Mouse (Mus musculus): ENCODE measurements at regions not wholly inside any gene's neighbourhood (a gene's known extent, or its start where the extent isn't known, plus 50 kb on each side); places are given as distances from the start of the nearest gene placed in this dataset.

GRCm38 (mm10) chr15:4206371-4206770 is 168.9 kb upstream of the Plcxd3 start:
- no peak overlapping the region for H3K4me3 ChIP-seq (ENCODE audit: insufficient read depth, low read depth, low read length)
- H3K4me1 ChIP-seq (ENCODE audit: control insufficient read depth, insufficient read depth, low read length), result no peaks in the 10 kb centered on the region
- no peak overlapping the region for H3K27ac ChIP-seq (ENCODE audit: insufficient read depth, low read depth, low read length)
- TF ChIP-seq POLR2A (IDR thresholded peaks at IDR 0.05; ENCODE audit: low read depth, low read length) (no peak), CTCF (conservative IDR thresholded peaks at IDR 0.05; ENCODE audit: insufficient read depth, insufficient read length, low read depth, low read length) (no peak)
- no peak for DNase-seq
- WGBS, result 74% methylated on average over 4 of the region's 4 CpGs
- H3K36me3 ChIP-seq (ENCODE audit: control insufficient read depth, insufficient read depth, low read length), result no peaks in the 10 kb centered on the region
- H3K27me3 ChIP-seq (replicated peaks; ENCODE audit: control insufficient read depth, insufficient read depth, low read length), result no peaks in the 10 kb centered on the region

DNA sequence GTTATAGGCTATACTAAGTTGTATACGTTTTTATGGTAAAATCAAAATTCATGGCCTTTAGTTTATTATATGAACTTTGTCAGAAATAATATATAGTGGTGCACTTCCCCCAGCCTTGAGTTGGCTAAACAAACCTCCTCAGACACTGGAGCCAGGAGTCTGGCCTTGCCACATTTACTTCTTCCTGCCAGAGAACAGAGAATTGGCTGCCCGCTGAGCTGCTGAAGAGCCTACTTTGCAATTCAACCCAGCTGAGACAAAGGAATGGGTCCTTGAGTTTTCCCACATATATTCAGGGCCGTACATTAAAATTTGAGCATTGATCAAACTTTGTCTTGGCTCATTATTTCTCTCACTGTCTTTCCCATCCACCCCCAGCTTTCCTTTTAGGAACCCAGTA is 161.9 kb upstream of the Plcxd3 start:
- Histone ChIP-seq H3K27me3 (replicated peaks; ENCODE audit: control insufficient read depth, insufficient read depth, low read length) (no peaks in the 10 kb centered on the region), H3K4me1 (ENCODE audit: control insufficient read depth, insufficient read depth, low read length) (no peaks in the 10 kb centered on the region), H3K36me3 (ENCODE audit: control insufficient read depth, insufficient read depth, low read length) (no peaks in the 10 kb centered on the region), H3K27ac (ENCODE audit: insufficient read depth, low read depth, low read length) (no peak overlapping the region), H3K4me3 (ENCODE audit: insufficient read depth, low read depth, low read length) (no peak overlapping the region)
- no peak for DNase-seq
- TF ChIP-seq CTCF (conservative IDR thresholded peaks at IDR 0.05; ENCODE audit: insufficient read depth, insufficient read length, low read depth, low read length) (no peak), POLR2A (IDR thresholded peaks at IDR 0.05; ENCODE audit: low read depth, low read length) (no peak)
- 76% methylated on average over 3 of the region's 3 CpGs for WGBS

GRCm38 (mm10) chr15:4219102-4219501 is 156.2 kb upstream of the Plcxd3 start:
- Histone ChIP-seq H3K4me1 (ENCODE audit: control insufficient read depth, insufficient read depth, low read length) (no peaks in the 10 kb centered on the region), H3K36me3 (ENCODE audit: control insufficient read depth, insufficient read depth, low read length) (no peaks in the 10 kb centered on the region), H3K27me3 (replicated peaks; ENCODE audit: control insufficient read depth, insufficient read depth, low read length) (no peaks in the 10 kb centered on the region; the same call in 1 of the 2 replicates), H3K27ac (ENCODE audit: insufficient read depth, low read depth, low read length) (no peak overlapping the region), H3K4me3 (ENCODE audit: insufficient read depth, low read depth, low read length) (no peak overlapping the region)
- DNase-seq, result no peak
- 95% methylated on average over 4 of the region's 4 CpGs for WGBS
- no peak for TF ChIP-seq CTCF (conservative IDR thresholded peaks at IDR 0.05; ENCODE audit: insufficient read depth, insufficient read length, low read depth, low read length)
- TF ChIP-seq POLR2A (IDR thresholded peaks at IDR 0.05; ENCODE audit: low read depth, low read length), result no peak

GRCm38 (mm10) chr15:4228055-4228454 is 147.2 kb upstream of the Plcxd3 start:
- Histone ChIP-seq H3K4me3 (ENCODE audit: insufficient read depth, low read depth, low read length) (no peak overlapping the region), H3K27me3 (replicated peaks; ENCODE audit: control insufficient read depth, insufficient read depth, low read length) (no peaks in the 10 kb centered on the region), H3K27ac (ENCODE audit: insufficient read depth, low read depth, low read length) (no peak overlapping the region), H3K36me3 (ENCODE audit: control insufficient read depth, insufficient read depth, low read length) (no peaks in the 10 kb centered on the region), H3K4me1 (ENCODE audit: control insufficient read depth, insufficient read depth, low read length) (no peaks in the 10 kb centered on the region)
- TF ChIP-seq POLR2A (IDR thresholded peaks at IDR 0.05; ENCODE audit: low read depth, low read length), result no peak
- TF ChIP-seq CTCF (conservative IDR thresholded peaks at IDR 0.05; ENCODE audit: insufficient read depth, insufficient read length, low read depth, low read length), result no peak
- 14% methylated on average over 6 of the region's 6 CpGs for WGBS
- DNase-seq, result no peak

DNA sequence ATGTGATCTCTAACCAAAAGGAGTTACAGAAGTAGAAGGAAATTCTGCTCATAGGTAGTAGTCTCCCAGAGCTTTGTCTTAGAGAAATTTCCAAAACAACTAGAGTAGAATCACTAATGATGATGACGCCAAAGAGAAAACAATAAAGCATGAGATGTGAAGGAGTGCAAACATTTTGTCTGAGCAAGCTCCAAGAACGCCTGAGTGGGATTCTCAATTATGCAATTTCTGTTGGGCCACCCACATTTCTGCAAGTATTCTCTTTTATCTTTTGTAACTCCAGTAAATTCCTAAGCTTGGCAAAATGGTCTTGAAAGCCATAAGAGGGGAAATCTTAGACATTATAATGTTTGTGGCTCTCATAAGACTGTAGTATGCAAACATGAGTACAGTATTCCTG is 134.6 kb upstream of the Plcxd3 start:
- 71% methylated on average over 2 of the region's 2 CpGs for WGBS
- DNase-seq, result no peak
- H3K4me3 ChIP-seq (ENCODE audit: insufficient read depth, low read depth, low read length), result no peak overlapping the region
- no peaks in the 10 kb centered on the region for H3K27me3 ChIP-seq (replicated peaks; ENCODE audit: control insufficient read depth, insufficient read depth, low read length)
- no peaks in the 10 kb centered on the region for H3K4me1 ChIP-seq (ENCODE audit: control insufficient read depth, insufficient read depth, low read length)
- no peaks in the 10 kb centered on the region for H3K36me3 ChIP-seq (ENCODE audit: control insufficient read depth, insufficient read depth, low read length)
- no peak overlapping the region for H3K27ac ChIP-seq (ENCODE audit: insufficient read depth, low read depth, low read length)
- TF ChIP-seq CTCF (conservative IDR thresholded peaks at IDR 0.05; ENCODE audit: insufficient read depth, insufficient read length, low read depth, low read length) (no peak), POLR2A (IDR thresholded peaks at IDR 0.05; ENCODE audit: low read depth, low read length) (no peak)

DNA sequence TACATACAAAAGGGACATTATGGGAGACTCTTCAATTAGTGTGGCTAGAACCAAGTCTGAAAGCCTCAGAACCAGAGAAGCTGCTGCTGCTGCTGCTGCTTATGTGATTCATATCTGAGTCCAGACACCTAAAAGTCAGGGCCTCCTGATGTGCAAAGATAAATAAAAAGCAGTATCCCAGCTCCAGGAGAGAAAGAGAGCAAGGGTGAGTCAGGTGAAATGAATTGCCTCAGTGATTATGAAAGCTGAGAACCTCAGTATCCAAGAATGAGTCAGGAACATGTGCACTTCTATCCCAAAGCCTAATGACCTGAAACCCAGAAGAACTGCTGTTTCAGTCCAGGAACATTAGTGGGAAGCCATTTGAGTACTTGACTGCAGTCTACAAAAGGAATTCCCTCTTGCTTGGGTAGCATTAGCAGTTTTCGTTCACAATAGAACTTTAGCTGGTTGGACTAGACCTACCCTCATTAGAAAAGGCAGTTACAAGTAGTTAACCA is 127.6 kb upstream of the Plcxd3 start:
- TF ChIP-seq POLR2A (IDR thresholded peaks at IDR 0.05; ENCODE audit: low read depth, low read length), result no peak
- TF ChIP-seq CTCF (conservative IDR thresholded peaks at IDR 0.05; ENCODE audit: insufficient read depth, insufficient read length, low read depth, low read length), result no peak
- no peak for DNase-seq
- H3K36me3 ChIP-seq (ENCODE audit: control insufficient read depth, insufficient read depth, low read length), result no peaks in the 10 kb centered on the region
- H3K4me1 ChIP-seq (ENCODE audit: control insufficient read depth, insufficient read depth, low read length), result no peaks in the 10 kb centered on the region
- no peak overlapping the region for H3K27ac ChIP-seq (ENCODE audit: insufficient read depth, low read depth, low read length)
- no peaks in the 10 kb centered on the region for H3K27me3 ChIP-seq (replicated peaks; ENCODE audit: control insufficient read depth, insufficient read depth, low read length)
- WGBS, result 64% methylated on average over 1 of the region's 1 CpGs
- H3K4me3 ChIP-seq (ENCODE audit: insufficient read depth, low read depth, low read length), result no peak overlapping the region

DNA sequence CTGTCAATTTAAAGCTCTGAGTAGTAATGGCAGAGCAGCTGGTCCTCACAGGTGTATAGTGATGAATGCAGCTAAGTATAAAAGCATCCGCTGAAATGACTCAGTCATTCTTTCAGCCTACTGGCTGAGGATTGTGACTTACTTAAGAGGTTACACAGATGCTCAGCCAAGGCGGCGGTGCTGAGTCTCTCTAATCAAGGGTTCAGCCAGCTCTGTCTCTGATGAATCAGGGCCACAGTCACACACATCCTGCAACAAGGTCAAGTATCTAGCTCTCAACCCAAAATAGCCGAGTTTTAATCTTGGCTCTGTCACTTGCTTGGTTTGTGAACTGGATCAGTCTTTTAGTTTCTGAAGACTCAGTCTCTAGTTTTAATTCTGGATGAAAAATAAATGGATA is 110.7 kb upstream of the Plcxd3 start:
- peak; percentile 2 for DNase-seq
- WGBS, result 80% methylated on average over 4 of the region's 4 CpGs
- Histone ChIP-seq H3K4me1 (ENCODE audit: control insufficient read depth, insufficient read depth, low read length) (no peaks in the 10 kb centered on the region), H3K27ac (ENCODE audit: insufficient read depth, low read depth, low read length) (no peak overlapping the region), H3K4me3 (ENCODE audit: insufficient read depth, low read depth, low read length) (no peak overlapping the region), H3K27me3 (replicated peaks; ENCODE audit: control insufficient read depth, insufficient read depth, low read length) (no peaks in the 10 kb centered on the region), H3K36me3 (ENCODE audit: control insufficient read depth, insufficient read depth, low read length) (no peaks in the 10 kb centered on the region)
- no peak for TF ChIP-seq POLR2A (IDR thresholded peaks at IDR 0.05; ENCODE audit: low read depth, low read length)
- TF ChIP-seq CTCF (conservative IDR thresholded peaks at IDR 0.05; ENCODE audit: insufficient read depth, insufficient read length, low read depth, low read length), result no peak

Data from kidney, adult 2 months (tissue).